Mouse (Mus musculus) MN1 (cell line): ENCODE results near the gene Crtc3.

ENCODE experiments used
- DNase-seq: peaks from one replicate; pipeline ENCODE4 v3.0.0-alpha.2; 2016; ENCODE audit warnings: low spot score

Gene Crtc3

DNA sequence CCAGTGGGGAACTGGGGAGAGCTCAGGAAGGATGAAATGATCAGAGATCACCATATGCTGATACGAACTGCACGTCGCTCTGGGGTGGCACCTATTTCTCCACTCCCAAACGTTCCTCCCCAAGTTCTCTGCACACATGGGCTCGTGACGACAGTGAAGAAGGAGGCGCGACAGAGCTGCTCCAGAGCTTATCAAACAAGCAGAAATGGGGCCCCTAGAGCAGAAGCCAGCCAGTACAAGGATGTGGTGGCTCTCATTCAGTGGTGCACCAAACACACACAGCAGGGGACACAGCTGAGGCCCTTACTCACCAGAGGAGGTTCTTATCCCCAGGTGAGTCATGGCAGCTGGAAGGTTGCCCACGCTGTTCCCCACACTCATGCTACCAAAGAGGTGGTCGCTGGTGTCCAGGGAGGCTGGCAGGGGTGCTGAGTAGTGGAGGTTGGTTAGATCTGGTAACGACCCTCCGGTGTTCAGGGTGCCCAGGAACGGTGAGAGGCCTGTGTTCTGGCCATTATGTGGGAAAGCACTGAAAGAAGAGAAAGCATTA, 90.2 kb downstream of the Crtc3 start:
- no peak for DNase-seq

GRCm38 (mm10) chr7:80597900-80598299, 90.8 kb downstream of the Crtc3 start:
- no peak for DNase-seq

DNA sequence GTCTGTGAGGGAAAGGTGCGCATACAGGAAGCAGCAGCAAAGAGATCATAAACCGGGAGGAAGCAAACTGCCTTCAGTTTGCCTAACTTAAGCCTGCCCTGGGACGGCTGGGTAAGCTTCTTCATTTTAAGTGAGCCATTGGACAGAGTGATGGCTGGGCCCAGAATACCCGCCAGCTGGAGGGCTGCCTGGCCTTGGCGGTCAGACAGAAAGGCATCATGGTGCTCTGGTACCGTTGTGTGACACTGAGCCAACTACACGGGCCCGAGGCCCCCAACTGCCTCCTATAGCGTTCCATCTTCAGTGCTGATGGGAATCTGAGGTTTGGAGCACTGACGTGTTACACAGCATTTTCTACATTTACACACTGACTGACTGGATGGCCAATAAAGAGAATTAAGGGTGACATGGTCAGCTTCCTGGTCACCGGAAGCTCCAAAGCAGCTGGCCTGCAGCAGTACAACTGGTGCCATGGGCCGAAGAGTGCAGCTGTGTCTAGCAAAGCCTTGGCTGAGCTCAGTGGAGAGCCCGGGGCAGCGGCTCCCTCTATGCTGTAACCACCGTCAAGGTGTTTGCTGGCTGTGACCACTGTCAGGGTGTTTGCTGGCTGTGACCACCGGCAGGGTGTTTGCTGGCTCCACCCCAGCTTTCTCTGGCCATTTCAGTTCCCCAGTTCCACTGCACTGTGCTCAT, 99.5 kb downstream of the Crtc3 start:
- no peak for DNase-seq

- peak; percentile 59 for DNase-seq
These were observed 101.0 kb downstream of the Crtc3 start for GRCm38 (mm10) chr7:80587684-80588083.

- DNase-seq = peak; percentile 16
These were observed 101.7 kb downstream of the Crtc3 start for GRCm38 (mm10) chr7:80586681-80587660.

DNA sequence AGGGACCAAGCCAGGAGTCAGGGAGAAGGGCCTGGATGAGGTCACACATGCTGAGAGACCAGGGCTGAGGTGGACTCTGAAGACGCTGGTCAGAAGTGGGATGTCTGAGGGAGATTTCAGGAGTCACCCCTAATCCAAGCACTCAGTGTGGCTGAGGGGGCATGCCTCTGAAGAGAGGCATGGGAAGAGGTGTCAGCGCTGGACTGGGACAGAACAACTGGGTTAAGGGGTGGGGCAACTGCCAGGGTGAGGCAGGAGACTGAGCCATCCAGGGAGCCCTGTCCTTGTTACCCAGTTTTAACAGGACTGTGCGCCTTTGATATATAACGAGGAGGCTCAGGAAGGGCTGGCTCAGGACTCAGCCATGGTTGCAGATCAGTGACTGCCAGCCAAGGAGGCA, 102.5 kb downstream of the Crtc3 start:
- DNase-seq = peak; percentile 19

DNA sequence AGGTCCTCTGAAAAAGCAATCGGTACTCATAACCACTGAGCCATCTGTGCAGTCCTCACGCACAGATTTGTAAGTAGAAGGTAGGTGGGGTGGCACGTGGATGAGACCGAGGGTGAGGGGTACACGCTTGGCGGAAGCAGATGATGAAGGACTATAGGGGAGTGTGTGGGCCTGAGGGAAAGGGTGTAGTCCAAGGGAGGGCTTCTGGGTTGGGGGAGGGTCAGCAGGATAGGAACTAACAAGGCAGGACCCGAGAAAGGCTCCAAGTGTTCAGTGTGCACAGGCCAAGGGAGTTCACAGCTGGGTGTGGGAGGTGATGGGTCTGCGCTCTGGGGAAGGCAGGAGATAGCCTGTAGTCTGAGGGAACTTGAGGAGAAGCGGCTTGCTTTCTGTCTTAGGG, 103.3 kb downstream of the Crtc3 start:
- DNase-seq = no peak

DNA sequence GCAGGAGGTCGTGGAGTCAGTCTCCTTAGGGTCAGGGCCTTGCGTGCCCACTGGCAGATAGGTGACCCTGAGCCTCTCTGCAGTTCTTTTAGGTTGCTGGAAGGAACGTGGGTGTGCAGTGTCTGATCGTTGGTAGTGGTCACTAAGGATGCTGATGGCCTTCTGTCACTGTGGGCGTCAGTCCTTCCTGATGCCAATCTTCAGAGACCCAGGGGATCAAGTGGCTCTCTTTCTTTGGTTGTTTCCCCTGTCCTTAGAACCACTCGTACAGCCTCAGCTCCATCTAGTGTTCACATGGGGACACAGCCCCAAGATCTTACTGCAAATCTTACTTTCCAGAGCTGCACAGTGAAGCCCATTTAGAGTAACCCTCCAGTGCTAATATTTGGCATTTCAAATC, 104.7 kb downstream of the Crtc3 start:
- DNase-seq = peak; percentile 76

DNA sequence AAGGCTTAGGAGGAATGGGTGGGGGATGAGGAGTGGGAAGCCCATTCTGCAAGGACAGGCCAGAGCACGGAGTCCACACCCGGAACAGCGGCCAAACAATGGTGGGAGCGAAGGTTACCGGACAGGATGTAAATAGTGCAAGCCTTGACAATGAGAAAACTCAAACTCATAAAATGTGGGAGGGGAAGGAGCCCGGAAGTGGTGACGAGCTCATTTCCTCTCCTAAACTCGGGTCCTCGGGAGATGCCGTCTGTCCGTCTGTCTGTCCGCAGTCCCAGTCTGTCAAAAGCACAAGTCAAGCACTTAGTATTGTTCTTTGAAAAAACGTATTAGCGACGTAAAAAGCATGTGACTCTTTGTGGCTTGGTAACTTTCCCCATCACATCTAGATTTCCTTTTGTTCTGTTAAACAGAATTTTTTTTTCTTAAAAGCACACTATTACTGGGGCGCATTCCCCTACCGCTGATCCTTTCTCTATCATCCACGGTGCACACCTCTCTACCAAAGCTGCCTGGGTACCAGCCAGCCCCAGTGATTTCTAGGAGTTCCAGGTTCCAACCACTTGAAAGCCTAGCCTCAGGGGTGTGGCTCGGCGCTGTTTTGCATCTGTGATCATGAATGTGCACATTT, 105.7 kb downstream of the Crtc3 start:
- no peak for DNase-seq

GRCm38 (mm10) chr7:80580368-80580767, 108.3 kb downstream of the Crtc3 start:
- DNase-seq = peak; percentile 61

DNA sequence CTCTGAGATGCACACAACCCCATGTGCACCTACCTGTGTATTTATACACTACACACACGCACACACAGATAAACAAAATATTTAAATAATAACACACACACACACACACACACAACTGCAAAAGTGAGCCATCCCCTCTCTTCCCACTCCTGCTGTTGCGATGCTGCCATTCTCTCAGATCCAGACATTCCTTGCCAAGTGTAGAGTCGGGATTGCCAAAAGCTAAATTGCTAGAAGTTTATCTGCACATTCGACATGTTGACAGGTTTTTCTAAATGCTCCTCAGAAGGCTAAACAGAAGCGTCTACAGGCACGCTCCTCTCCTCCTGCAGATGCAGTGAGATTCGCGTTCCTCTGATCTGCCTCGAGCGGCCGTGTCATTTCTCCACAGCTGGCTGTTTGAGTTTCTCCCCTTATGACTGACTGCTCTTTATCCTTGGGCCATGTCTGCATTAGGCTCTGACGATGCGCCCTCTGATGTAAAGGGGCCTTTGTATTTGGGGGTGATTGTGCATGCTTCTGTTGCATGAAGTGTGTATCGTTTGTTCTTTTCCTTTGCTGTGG, 111.2 kb downstream of the Crtc3 start:
- no peak for DNase-seq

DNA sequence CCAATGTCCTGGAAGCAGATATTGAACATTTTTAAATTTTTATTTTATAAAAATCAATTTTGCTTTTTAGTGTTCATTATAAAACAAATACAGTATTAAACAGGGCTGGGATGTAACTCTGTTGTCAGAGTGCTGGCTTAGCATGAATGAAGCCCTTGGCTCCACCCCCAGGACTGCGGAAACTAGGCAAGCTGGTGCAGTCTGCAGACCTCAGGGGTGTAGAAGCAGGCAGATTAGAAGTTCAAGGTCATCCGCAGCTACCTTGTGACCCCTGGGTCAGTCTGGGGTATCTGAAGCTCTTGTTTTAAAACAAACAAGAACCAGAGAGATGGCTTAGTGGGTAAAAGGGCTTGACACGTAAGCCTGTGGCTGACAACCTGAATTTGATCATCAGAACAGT, 112.1 kb downstream of the Crtc3 start:
- no peak for DNase-seq

DNA sequence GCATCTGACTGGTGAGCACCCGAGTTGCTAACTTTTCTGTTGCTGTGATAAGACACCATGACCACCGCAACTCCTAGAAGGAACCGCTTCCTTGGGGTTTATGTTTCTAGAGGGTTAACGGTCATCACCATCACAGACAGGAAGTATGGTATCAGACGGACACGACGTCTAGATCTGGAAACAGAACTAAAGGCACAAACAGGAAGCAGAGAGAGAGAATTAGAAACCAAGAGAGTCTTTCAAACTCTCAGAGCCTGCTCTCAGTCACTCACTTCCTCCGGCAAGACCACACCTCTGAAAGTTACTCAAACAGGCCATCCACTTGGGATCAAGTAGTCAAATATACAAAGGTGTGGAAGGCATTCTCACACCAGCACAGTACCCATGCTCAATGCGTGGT, 112.9 kb downstream of the Crtc3 start:
- no peak for DNase-seq

DNA sequence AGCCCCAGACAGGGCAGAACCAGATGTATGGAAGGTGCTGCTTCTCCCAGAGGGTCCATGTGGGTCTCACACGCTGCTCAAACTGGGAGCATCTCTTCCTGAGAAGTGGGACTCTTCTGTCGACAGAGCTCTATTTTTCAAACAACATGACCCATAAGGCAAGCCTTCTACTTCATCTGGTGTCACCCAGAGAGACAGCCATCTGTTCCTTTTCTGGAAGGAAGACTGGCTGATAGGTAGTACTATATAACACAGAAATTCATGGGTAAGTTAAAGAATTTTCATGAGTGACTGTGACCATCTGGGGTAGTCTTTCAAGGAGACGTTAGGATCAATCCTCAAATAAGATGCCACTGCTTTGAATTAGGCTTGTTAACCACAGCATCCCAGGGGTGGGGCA, 115.6 kb downstream of the Crtc3 start:
- DNase-seq = no peak

DNA sequence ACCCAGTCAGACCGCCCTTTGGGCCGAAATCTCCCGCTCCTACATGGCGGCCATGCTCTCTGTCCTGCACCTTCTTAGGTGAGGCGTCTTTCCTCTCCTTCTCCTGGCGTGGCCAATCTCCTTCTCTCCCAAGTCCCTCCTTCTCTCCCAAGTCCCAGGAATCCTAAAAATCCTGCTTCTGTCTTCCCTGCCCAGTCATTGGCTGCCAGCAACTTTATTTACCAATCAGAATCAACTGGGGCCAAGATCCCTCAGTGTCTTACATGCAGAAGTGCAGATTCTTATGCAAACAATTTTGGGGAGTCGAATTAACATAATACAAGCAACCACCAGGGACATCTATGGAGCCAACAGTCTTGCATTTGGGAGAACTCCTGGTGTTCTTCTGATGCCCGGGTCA, 120.7 kb downstream of the Crtc3 start:
- no peak for DNase-seq

- DNase-seq = no peak
These were observed 126.7 kb downstream of the Crtc3 start for GRCm38 (mm10) chr7:80561931-80562330.

DNA sequence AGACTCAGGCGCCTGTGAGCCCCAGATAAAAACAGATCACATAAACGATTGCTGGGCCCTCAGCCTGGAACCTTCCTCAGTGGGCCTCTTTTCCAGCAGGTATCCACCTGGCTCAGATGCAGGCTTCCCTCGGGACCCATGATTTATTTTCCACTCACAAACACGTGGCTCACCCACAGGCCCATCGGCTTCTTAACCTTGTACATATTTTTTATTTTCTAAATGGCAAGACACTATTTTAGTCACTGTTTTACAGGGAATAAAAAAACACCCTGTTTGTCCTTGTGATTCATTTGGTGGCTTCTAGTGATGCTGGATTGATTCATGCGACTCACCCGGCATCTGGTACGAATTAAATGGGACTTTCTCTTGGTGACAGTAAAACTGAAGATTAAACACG, 127.4 kb downstream of the Crtc3 start:
- DNase-seq = no peak

GRCm38 (mm10) chr7:80558572-80558971, 130.1 kb downstream of the Crtc3 start:
- no peak for DNase-seq

- no peak for DNase-seq
These were observed 130.6 kb downstream of the Crtc3 start for GRCm38 (mm10) chr7:80558101-80558500.

GRCm38 (mm10) chr7:80557161-80557560, 131.5 kb downstream of the Crtc3 start:
- DNase-seq = no peak

DNA sequence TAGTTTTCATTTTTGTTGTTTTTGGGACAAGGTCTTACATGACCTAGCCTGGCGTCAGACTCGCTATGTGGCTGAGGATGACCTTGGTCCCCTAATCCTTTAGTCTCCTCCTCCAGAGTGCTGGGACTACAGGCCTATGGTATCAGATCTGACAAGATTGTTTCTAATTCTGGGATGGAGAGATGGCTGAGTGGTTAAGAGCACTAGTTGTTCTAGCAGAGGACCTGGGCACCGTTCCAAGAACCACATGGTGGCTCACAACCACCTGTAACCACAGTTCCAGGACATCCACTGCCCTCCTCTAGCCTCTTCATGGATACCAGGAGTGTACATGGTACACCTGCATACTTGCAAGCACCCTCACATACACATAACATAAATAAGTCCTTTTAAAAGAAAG, 132.5 kb downstream of the Crtc3 start:
- DNase-seq = peak; percentile 26

GRCm38 (mm10) chr7:80555146-80555545, 133.5 kb downstream of the Crtc3 start:
- DNase-seq = no peak
